Comparison of ENCODE assay signal across 16 mouse cellular contexts in the genomic region with DNA sequence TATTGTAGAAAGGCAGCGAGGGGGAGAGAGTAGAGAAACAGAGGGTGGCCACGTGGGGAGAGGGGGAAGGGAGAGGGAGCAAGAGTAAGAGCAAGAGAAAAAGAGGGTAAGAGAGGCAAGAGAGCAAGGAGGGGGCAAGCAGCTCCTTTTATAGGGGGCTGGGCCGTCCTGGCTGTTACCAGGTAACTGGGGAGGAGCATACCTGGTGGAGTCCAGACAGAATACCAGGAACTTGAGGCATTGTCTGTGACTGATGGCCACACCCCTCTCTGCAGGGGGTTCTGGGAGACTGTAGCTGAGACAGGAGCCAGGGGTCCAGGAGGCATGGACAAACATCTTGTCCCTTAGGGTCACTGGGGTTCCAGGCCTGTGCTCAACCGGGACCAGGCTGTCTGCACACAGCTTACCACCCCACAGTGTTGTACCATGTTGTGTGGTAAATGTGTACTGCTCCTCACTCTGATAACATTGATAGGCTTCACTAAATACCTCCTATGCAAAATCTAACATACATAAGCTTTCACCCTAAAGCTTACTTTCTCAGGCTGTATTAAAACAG. TPM values are rescaled to one million over a fixed set of nuclear protein-coding genes. Genes with fewer than 3 reads are reported as not detected.
A peak's percentile ranks its signal among the peaks of the same experiment; 100 is the strongest.
DNase-seq lines count a peak whose midpoint lies in the region; ATAC-seq and TF ChIP-seq lines count a peak whose summit lies in the region.
"Had no signal": no experiment of that assay in that cellular context is flagged by ENCODE, and none has a peak within 500 bp of the region (broad histone marks: within the 10 kb centered on the region; RNA-seq: fewer than 3 reads in every experiment).

No protein-coding gene starts in this region.

- no peaks in the 10 kb centered on the region for H3K79me2 ChIP-seq in heart, adult 2 months (replicated peaks; ENCODE audit: control insufficient read depth, insufficient read depth, low read length)

- H3K27ac ChIP-seq in heart, embryonic 12.5 days (ENCODE audit: poor library complexity, severe bottlenecking) = 0 out of 2 replicates have a peak overlapping the region, but pooled peaks have one; percentile 33
- no peak overlapping the region for H3K27ac ChIP-seq in heart, adult 2 months
- H3K27ac ChIP-seq in liver, embryonic 14.5 days = no peak overlapping the region
- H3K27ac ChIP-seq: embryonic facial prominence, embryonic 13.5 days; liver, embryonic 13.5 days; macrophage had no signal

- TF ChIP-seq POLR2A in heart, adult 2 months (IDR thresholded peaks at IDR 0.05; ENCODE audit: insufficient read depth, low read depth, low read length) = no peak

- no peak overlapping the region for H3K9ac ChIP-seq in heart, embryonic 12.5 days
- no peak overlapping the region for H3K9ac ChIP-seq in heart, adult 2 months (ENCODE audit: low read depth, low read length)
- H3K9ac ChIP-seq in liver, embryonic 14.5 days (replicated peaks) = no peak overlapping the region
- H3K9ac ChIP-seq: embryonic facial prominence, embryonic 13.5 days; liver, embryonic 13.5 days had no signal

- no peaks in the 10 kb centered on the region for H3K27me3 ChIP-seq in heart, embryonic 12.5 days (replicated peaks)
- no peaks in the 10 kb centered on the region for H3K27me3 ChIP-seq in heart, adult 2 months (ENCODE audit: control insufficient read depth, insufficient read depth, low read length)
- no peaks in the 10 kb centered on the region for H3K27me3 ChIP-seq in liver, embryonic 14.5 days (ENCODE audit: control insufficient read depth, insufficient read depth, low read length)
- no peaks in the 10 kb centered on the region for H3K27me3 ChIP-seq in E14TG2a.4 (ENCODE audit: insufficient read depth, low read length)
- H3K27me3 ChIP-seq: embryonic facial prominence, embryonic 13.5 days; liver, embryonic 13.5 days had no signal

- H3K36me3 ChIP-seq in heart, embryonic 12.5 days = peaks cover 40% of the 10 kb centered on the region
- H3K36me3 ChIP-seq in heart, adult 2 months (ENCODE audit: control insufficient read depth, insufficient read depth, low read length) = no peaks in the 10 kb centered on the region; the same call in 1 of the 2 replicates
- H3K36me3 ChIP-seq in liver, embryonic 14.5 days (replicated peaks; ENCODE audit: control insufficient read depth, insufficient read depth, low read depth) = peaks cover 4% of the 10 kb centered on the region
- H3K36me3 ChIP-seq in E14TG2a.4 (ENCODE audit: insufficient read depth, low read length) = peaks cover 25% of the 10 kb centered on the region

- H3K9me3 ChIP-seq in heart, embryonic 12.5 days (replicated peaks) = no peaks in the 10 kb centered on the region
- no peaks in the 10 kb centered on the region for H3K9me3 ChIP-seq in liver, embryonic 14.5 days (ENCODE audit: control insufficient read depth, low read length)
- no peaks in the 10 kb centered on the region for H3K9me3 ChIP-seq in E14TG2a.4 (ENCODE audit: low read length)
- H3K9me3 ChIP-seq: embryonic facial prominence, embryonic 13.5 days; liver, embryonic 13.5 days had no signal

- TF ChIP-seq EP300 in heart, adult 2 months (IDR thresholded peaks at IDR 0.05; ENCODE audit: insufficient read depth, low read depth, low read length) = no peak
- no peak for TF ChIP-seq EP300 in liver, embryonic 14.5 days (IDR thresholded peaks at IDR 0.05; ENCODE audit: low read depth)

- TF ChIP-seq CTCF in heart, adult 2 months (IDR thresholded peaks at IDR 0.05) = no peak
- no peak for TF ChIP-seq CTCF in liver, embryonic 14.5 days (IDR thresholded peaks at IDR 0.05; ENCODE audit: low read depth)
- TF ChIP-seq CTCF in E14TG2a.4 (conservative IDR thresholded peaks at IDR 0.05; ENCODE audit: low read length) = no peak

- intact Hi-C loops in heart, adult 2 months (cut with DNase I) = no loop called here
- intact Hi-C loops in left cerebral cortex, postnatal 36 days (cut with DNase I) = no loop called here

- no peak overlapping the region for H3K4me3 ChIP-seq in heart, embryonic 12.5 days
- H3K4me3 ChIP-seq in heart, adult 2 months = no peak overlapping the region
- H3K4me3 ChIP-seq in liver, embryonic 14.5 days (ENCODE audit: insufficient read depth in 1 of 2, low read depth in 2 of 2, low read length in 2 of 2) = no peak overlapping the region
- peak overlapping the region; percentile 55 for H3K4me3 ChIP-seq in E14TG2a.4 (replicated peaks; ENCODE audit: low read length)
- H3K4me3 ChIP-seq: embryonic facial prominence, embryonic 13.5 days; liver, embryonic 13.5 days had no signal

- no peaks in the 10 kb centered on the region for H3K4me1 ChIP-seq in heart, embryonic 12.5 days (replicated peaks)
- H3K4me1 ChIP-seq in heart, adult 2 months (ENCODE audit: control insufficient read depth, insufficient read depth, low read length) = no peaks in the 10 kb centered on the region
- H3K4me1 ChIP-seq in liver, embryonic 14.5 days (replicated peaks; ENCODE audit: control insufficient read depth in 2 of 2, insufficient read depth in 2 of 2, low read length in 1 of 2) = no peaks in the 10 kb centered on the region
- H3K4me1 ChIP-seq in E14TG2a.4 (replicated peaks; ENCODE audit: low read depth, low read length) = peaks cover 20% of the 10 kb centered on the region
- H3K4me1 ChIP-seq: embryonic facial prominence, embryonic 13.5 days; liver, embryonic 13.5 days had no signal

- 60% methylated on average over 4 of the region's 4 CpGs for WGBS in heart, embryonic 12.5 days
- 83% methylated on average over 4 of the region's 4 CpGs for WGBS in heart, adult 2 months
- whole genome bisulfite sequencing in liver, embryonic 14.5 days (ENCODE audit: insufficient replicate concordance) = 64% methylated on average over 4 of the region's 4 CpGs

- no peak overlapping the region for H3K4me2 ChIP-seq in heart, embryonic 12.5 days
- H3K4me2 ChIP-seq in liver, embryonic 14.5 days (ENCODE audit: low read depth) = no peak overlapping the region
- H3K4me2 ChIP-seq: embryonic facial prominence, embryonic 13.5 days; liver, embryonic 13.5 days had no signal

- no peak for DNase-seq in heart, adult 2 months
- DNase-seq in liver, embryonic 14.5 days (ENCODE audit: low read depth in 3 of 3, low spot score in 3 of 3) = no peak
- DNase-seq in liver (no peak), ES-CJ7 (ENCODE audit: low read depth, low spot score) (peak; percentile 86)
- no peak for DNase-seq in left cerebral cortex, postnatal 36 days (ENCODE audit: low spot score in 2 of 2)
- DNase-seq: cerebellum, adult 2 months; heart, postnatal 36 days; kidney, postnatal 36 days; liver, embryonic 13.5 days; thymus, postnatal 36 days had no signal

- ATAC-seq in heart, embryonic 12.5 days (ENCODE audit: insufficient number of reproducible peaks, low FRiP score) = no peak
- peak; percentile 26; the same call in 1 of the 2 replicates for ATAC-seq in liver, embryonic 14.5 days (ENCODE audit: insufficient read depth)
- no peak for ATAC-seq in megakaryocyte progenitor cell, adult 5-6 weeks (replicated peaks; ENCODE audit: poor library complexity)
- ATAC-seq: inflammation-experienced regulatory T-cells, adult 6 months had no signal

RNA-seq across cellular contexts. Expression of gene Gyg, which starts 35.4 kb away (rescaled TPM):
- polyA plus RNA-seq in heart, embryonic 12.5 days (2016; fragmentation: Nextera tagmentation; extraction: Ambion mirVana) = 687 and 707 TPM in 2 replicates
- total RNA-seq in heart, adult 2 months (2021) = 100 to 1,000 TPM; 145 to 161 TPM
- 114 and 195 TPM in 2 replicates for polyA plus RNA-seq in heart, adult 2 months (2012; rRNA removed)
- 8.9 and 11.2 TPM in 2 replicates for polyA plus RNA-seq in liver, embryonic 14.5 days (2012; rRNA removed)
- 21.3 and 22.5 TPM in 2 replicates for polyA plus RNA-seq in liver, embryonic 14.5 days (2014; fragmentation: Nextera tagmentation; extraction: Ambion mirVana)
- 10 to 100 TPM; 29.1 to 32.9 TPM for total RNA-seq in left cerebral cortex, postnatal 36 days (2021)
- total RNA-seq in megakaryocyte progenitor cell, adult 5-6 weeks (2015) = 156 and 166 TPM in 2 replicates
- total RNA-seq in megakaryocyte progenitor cell, adult 5-6 weeks (2017) = 42.3 and 48.5 TPM in 2 replicates
